Mouse (Mus musculus): ENCODE data around the gene Rab40b. TPM values are rescaled to one million over a fixed set of nuclear protein-coding genes. Genes with fewer than 3 reads are reported as not detected.

The Rab40b gene
- polyA plus RNA-seq, 1 experiment = 0.47 TPM

DNA sequence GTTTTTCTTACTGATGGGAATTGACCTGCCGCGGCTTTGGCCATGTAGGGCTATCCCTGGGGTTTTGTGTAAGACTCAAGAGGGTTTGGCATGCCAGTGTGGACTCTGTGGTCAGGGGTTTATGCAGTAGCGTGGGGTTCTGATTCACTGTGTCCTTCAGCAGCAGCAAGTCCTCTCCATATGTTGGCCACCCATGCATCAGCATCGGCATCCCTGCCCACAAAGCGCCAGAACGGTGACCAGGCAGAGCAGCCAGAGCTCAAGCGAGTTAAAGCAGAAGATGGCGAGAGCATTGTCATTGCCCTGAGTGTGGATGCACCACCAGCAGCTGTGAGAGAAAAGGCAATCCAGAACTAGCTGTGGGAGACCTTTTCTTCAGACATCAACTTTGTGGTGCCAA is 81.4 kb downstream of the Rab40b start:
- H3K4me1 ChIP-seq (ENCODE audit: control insufficient read depth, insufficient read depth, low read length) = no peaks in the 10 kb centered on the region
- peaks cover 4% of the 10 kb centered on the region for H3K36me3 ChIP-seq (ENCODE audit: control insufficient read depth, insufficient read depth, low read length)
- no peak overlapping the region for H3K4me3 ChIP-seq (ENCODE audit: control insufficient read depth, low read depth, low read length)
- no peak for TF ChIP-seq CTCF (IDR thresholded peaks at IDR 0.05; ENCODE audit: control insufficient read depth, insufficient read depth, insufficient replicate concordance, low read depth, low read length)
- no peak for TF ChIP-seq POLR2A (IDR thresholded peaks at IDR 0.05; ENCODE audit: control insufficient read depth, low read depth, low read length)
- no peak overlapping the region for H3K27ac ChIP-seq (ENCODE audit: control insufficient read depth, insufficient read depth, low read depth, low read length)
- H3K27me3 ChIP-seq (ENCODE audit: control insufficient read depth, insufficient read depth, low read length) = no peaks in the 10 kb centered on the region

Other genes starting within 250 kb of the Rab40b start
- 11.7 and 16.1 TPM in 2 replicates for gene Tex19.1, start 242.1 kb downstream of the Rab40b start, polyA plus RNA-seq (2012; rRNA removed)
- gene Uts2r, start 228.0 kb downstream of the Rab40b start, polyA plus RNA-seq (2012; rRNA removed) = 0.31 and 0.35 TPM in 2 replicates
- gene Hexdc, start 183.8 kb downstream of the Rab40b start, polyA plus RNA-seq (2012; rRNA removed) = 5.2 and 6.0 TPM in 2 replicates
- gene Ogfod3, start 183.5 kb downstream of the Rab40b start, polyA plus RNA-seq (2012; rRNA removed) = 2.7 and 3.1 TPM in 2 replicates
- 7.8 and 8.7 TPM in 2 replicates for gene Cybc1, start 158.9 kb downstream of the Rab40b start, polyA plus RNA-seq (2012; rRNA removed)
- gene Narf, start 151.0 kb downstream of the Rab40b start, polyA plus RNA-seq (2012; rRNA removed) = 8.2 and 8.9 TPM in 2 replicates
- 78.5 and 80.0 TPM in 2 replicates for gene Foxk2, start 128.3 kb downstream of the Rab40b start, polyA plus RNA-seq (2012; rRNA removed)
- gene Wdr45b, start 33.8 kb downstream of the Rab40b start, polyA plus RNA-seq (2012; rRNA removed) = 26.7 and 27.9 TPM in 2 replicates
- gene Fn3krp, start 33.1 kb upstream of the Rab40b start, polyA plus RNA-seq (2012; rRNA removed) = 7.1 and 8.0 TPM in 2 replicates
- gene Fn3k, start 46.7 kb upstream of the Rab40b start, polyA plus RNA-seq (2012; rRNA removed) = 0.09 and 0.11 TPM in 2 replicates
- gene Tbcd, start 63.7 kb upstream of the Rab40b start, polyA plus RNA-seq (2012; rRNA removed) = 22.4 and 23.4 TPM in 2 replicates
- gene Zfp750, start 131.1 kb upstream of the Rab40b start, polyA plus RNA-seq (2012; rRNA removed) = 0.23 and 0.65 TPM in 2 replicates